Mouse (Mus musculus) urinary bladder, postnatal 25 days (tissue): ENCODE data around the gene Cog2.

Experiments used
- DNase-seq: peaks from one replicate; pipeline ENCODE4 v3.0.0; 2022; ENCODE audit warnings: low spot score

Gene Cog2

DNA sequence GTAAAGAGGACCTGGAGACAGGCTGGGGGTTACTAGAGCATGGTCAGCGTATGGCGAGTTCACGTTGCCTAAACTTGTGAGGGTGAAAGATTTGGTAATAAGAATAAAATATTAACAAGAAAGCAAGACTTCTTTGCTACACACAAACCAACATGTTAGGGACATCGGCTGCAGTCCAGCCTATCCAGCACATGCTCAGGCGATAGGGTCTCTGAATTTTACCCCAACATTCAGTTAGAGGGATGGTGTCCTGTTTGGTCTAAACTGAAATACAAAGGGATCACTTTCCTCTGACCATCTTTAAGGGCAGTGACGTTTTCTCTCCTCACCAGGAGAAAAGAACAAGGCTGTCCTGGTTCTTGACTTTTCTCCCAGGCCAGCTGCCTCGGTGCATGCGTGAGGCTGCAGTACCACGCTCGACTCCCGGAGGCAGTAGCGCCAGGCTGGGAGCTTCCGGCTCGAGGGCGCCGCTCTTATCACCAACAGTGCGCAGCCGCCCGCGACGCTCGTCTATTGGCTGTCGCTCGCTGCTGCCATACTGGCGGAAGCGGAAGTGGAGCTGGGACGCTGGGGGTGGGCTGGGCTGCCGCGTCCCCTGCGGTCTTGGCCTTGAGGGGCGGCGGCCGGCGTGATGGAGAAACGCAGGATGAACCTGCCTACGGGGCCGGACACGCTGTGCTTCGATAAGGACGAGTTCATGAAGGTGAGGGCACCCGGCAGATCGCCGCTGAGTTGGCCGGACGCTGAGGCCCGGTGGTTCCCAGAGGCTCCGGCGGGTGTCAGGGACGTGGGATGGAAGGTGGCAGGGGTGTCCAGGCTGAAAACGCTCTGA is at the start of gene Cog2:
Gene Cog2 (plus strand): TSS at position 519 of the 832 bp plus-strand sequence.
- DNase-seq, result peak; percentile 84

DNA sequence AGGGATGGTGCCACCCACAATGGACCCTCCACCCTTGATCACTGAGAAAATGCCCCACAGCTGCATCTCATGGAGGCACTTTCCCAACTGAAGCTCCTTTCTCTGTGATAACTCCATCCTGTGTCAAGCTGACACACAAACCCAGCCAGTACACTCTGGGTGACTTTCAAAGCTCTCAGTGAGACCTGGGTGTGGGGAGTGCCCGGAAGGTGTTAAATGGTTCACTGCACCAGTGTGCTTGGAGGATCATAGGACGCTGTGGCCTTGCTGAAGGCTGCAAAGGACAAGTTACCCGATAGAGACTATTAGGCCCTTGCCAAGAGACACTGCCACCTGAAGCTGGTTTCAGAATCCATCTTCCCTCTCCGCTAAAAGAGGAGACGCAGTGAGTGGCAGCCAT is 44.9 kb upstream of the Cog2 start:
- DNase-seq, result no peak

DNA sequence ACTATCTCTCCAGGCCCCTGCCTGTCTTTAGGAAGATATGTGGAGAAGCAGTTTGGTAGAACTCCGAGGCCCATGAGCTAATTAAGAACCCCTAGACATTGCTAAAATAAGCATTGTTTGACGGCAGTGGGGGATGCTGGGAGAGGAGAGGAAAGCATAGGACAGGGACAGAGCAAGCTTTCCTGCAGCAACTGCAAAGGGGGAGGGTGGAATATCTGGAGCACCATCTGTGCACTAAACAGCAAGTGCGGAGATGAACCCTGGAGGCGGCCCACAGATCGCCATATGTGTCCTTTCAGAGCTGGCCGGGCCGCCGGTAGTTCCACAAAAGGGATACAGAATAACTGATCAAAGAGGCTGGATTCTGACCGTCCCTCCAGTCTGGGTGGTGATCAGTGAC is 43.9 kb upstream of the Cog2 start:
- DNase-seq, result no peak

DNA sequence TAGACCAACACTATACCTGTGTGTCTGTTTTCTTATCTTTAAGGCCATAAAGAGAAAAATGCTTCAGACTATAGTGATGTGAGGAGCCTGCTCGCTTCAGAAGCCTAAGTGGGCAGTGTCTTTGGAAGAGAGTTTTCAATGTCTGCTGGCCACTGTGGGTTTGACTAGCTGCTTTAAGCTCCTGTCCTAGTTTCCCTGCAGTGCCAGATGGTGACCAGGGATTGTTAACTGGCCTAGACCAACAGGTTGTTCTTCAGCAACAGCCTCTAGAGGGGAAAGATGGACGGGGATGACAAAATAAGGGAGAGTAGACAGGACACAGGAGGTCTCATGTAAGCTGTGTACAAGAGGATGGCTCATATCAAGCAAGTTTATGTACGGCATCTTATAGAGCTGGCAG is 41.3 kb upstream of the Cog2 start:
- no peak for DNase-seq

DNA sequence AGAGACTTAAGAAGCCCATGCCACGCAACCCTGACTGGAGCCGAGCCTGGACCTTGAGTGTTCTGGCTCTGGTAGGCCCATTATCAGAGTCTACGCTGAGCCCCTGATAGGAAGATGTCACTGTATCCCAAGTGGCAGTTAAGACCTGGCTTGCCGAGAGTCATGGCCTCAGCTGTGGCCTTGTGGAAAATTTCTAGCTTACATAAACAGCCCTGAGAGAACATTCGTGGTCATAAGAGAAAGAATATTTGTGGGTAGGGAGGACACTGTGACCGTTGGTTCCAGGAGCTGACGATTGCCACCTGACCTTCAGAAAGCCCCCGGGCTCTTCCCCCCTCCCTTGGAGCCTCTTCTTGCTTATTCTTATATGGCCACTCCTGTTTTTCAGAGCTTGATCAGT is 40.2 kb upstream of the Cog2 start:
- DNase-seq, result no peak

DNA sequence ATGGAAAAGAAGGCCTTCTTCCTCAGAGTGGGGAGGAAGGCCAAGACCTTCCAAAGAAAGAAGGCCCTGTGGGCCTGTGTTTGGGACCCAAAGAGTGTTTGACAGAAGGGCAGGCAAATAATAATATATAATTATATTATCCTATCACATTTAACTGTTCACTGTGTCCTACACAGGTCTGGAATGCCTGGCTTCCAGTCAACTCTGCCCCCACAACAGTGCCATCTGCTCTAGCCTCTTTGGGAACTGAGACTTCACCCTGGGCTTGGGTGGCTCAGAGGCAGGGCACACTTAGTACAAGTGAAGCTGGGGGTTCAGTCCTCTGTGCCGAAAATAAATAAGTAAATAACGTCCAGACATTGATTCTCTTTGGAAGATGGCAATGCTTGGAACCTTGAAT is 37.8 kb upstream of the Cog2 start:
- no peak for DNase-seq

DNA sequence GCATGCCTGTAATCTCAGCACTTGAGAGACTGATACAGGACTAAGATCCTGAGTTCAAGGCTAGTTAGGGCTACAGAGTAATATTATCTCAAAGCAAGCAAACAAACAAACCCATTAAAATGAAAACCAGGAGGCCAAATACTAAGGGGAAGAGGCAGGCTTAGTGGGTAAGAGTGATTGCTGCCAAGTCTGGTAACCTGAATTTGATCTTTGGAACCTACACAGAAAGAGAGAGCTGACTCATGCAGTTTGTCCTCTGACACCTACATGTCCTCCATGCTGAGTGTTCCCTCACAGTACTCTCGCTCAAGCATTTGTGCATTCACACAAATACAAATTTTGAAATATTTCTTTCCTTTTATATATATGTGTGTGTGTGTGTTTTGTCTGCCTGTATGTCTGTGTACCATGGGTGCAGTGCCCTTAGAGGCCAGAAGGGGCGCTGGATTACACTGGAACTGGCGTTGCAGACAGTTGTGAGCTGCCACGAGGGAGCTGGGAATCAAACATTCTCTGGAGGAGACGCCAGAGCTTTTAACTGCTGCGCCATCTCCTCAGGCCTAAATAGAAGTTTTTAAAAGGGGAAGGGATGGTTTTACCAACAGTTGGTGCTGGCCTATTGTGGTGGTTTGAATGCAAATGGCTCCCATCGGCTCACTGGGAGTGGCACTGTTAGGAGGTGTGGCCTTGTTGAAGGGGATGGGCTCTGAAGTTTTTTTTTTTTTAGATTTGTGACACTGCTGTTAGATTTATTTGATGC is 37.0 kb upstream of the Cog2 start:
- no peak for DNase-seq

DNA sequence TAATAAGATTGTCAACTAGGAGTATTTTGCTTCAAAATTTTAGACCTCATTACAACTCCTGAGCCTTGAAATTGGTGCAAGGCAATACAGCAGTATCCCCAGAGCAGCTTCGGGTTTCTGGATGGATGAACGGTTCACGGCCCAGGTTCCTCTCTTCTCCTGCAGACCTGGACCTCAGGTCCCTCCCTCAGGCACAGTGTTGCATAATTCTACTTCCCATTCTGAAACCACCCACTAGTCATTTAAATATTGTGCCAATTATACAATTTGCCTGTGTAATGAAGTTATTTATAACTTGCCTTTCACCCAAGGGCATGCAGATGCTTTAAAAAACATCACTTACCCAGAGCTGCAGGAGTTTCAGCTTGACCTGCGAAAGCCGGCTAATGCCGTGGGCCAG is 31.3 kb upstream of the Cog2 start:
- no peak for DNase-seq

DNA sequence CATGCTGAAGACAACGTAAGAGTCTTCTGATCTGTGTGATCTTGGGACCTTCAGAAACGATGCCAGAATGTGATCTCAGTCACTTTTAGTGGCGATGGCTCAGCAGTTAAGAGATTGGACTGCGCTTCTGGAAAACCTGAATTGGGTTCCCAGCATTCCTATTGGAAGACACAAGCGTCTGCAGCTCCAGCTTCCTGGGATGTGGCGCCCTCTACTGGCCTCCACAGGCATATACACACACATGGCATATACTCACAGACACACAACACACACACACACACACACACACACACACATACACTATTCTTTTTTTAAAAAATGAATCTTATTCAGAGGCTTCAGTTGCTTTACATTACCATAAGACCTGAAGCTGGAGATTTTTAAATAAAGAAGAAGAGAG is 30.8 kb upstream of the Cog2 start:
- no peak for DNase-seq

DNA sequence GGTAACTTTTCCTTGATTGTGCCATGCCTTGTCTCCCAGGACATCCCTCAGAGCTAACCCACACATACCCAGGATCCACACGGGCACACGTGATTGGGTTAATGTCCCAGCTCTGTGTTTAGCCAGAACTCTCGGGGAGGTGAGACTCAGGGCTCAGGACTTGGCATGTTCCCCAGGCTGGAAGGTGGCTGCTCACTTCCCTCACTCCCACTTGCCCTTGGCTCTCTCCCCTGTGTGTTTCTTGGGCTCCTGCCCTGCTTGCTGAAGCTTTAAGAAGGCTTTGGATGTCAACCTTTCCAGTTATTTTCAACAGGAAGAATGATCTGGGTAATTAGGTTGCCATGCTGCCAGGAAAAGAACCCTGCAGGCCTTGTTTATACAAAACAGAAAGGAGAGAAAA is 26.2 kb upstream of the Cog2 start:
- no peak for DNase-seq

DNA sequence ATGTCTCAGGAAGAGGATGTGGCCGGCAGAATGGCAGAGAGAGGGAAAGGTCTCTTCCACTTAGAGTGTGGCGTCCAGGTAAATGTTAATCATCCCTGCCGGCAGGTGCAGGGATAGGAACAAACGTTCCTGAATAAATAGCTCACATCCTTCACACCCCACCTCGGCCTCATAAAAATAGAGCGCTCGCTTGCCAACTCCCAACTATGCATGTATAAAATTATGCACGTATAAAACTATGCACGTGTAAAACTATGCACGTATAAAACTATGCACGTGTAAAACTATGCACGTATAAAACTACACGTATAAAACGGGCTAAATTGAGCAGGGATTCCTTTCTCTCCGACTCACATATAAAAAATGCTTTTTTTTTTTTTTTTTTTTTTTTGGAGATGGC is 25.6 kb upstream of the Cog2 start:
- DNase-seq, result no peak

DNA sequence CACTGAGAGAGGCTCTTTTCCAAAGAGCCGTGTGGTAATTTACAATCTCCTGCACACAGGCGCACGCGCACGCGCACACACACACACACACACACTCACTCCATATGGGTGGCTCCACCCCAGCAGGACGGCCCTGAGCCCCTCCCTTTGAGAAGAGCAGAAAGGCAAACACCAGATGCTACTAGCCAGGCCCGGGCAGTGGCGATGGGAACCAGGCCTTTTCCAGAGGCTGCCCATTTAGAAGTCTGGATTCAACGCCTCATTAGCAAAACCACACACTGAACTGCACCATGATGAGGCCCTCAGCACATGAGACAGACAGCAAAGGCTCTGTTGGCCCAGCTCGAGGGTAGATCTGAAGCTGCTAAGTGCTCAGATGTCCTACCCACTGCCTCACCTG is 24.9 kb upstream of the Cog2 start:
- DNase-seq, result no peak

DNA sequence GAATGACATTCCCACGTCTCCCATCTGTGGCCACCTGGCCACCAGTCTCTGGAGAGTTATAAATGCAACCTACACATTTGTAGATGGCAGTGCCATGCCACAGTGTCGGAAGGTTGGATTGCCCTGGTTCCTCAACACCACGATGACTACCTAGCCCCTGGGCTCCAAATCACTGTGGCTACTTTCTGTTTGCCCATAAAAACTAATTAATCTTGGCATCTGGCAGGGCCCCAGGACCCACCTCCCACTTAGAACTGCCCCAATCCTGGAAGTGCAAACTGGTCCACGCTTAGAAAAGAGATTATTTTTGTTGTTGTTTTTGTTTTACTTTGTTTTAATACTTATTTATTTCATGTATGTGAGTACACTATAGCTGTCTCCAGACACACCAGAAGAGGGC is 24.3 kb upstream of the Cog2 start:
- no peak for DNase-seq

DNA sequence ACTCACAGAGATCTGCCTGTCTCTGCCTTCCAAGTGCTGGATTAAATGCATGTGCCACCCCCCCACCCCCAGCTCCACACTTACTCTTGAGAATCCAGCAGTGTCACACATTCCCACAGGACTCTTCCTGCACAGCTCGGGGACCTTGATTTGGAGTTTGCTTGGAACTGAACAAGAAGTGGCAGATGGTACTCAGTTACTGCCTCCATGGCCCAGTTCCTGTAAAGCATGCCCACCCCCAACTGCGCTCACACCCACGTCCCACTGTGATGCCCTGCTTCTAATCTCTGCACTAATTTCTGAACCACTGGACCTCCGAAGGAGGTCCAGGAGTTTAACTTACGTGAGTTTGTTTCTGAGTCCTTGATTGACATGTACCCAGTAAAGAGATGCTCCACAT is 23.7 kb upstream of the Cog2 start:
- DNase-seq, result no peak

DNA sequence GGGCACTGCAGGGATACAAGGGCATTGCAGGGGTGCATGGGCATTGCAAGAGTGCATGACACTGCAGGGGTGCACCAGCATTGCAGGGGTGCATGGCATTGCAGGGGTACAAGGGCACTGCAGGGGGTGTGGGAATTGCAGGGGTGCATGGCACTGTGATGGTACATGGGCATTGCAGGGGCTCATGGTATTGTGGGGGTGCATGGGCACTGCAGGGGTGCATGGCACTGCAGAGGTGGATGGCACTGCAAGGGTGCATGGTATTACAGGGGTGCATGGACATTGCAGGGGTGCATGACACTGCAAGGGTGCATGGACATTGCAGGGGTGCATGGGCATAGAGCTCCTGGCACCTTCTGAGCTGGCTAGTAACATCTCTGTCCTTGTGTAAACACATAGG is 22.2 kb upstream of the Cog2 start:
- DNase-seq, result no peak

DNA sequence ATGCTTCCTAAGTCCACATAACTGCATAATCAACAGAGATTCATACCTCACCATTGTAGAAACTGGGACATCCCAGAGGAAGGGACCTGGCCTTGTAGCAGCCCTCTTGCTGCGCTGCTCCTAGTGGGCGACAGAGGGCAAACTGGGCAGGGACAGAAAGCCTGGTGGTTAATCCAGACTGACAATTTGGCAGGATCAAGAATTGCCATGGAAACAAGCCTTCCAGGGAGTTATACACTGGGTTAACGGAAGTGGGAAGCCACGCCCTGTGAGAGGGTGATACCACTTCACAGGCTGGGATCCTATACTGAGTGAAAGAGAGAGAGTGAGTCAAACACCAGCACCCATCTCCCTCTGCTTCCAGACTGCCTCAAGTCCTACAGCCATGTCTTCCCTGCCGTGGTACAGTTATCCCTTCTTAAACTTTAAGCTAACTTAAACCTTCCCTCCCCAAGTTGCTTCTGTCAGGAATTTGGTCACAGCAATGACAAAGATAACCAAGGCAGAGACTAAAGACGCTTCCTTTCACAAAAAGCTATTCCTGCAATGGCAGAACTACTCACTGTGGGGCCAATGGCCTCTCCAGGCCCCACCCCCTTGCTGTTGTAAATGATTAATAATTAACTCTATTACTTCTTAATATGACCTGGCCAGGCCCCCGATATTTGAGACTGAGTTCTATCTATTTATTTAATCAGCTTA is 21.2 kb upstream of the Cog2 start:
- DNase-seq, result no peak

DNA sequence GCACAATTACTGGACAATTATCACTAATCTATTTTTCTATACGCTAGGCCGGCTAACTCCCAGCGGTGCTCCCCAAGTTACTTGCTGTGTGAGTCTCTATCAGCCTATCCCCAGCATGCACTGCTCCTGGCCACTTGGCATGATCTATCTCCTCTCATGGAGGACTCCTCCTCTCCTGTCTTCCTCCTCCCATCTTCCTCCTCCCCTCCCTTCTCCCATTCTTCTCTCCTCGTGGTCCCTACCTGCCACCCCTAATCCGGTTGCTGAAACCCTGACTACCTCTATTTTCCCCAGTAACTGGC is 20.7 kb upstream of the Cog2 start:
- DNase-seq, result no peak

DNA sequence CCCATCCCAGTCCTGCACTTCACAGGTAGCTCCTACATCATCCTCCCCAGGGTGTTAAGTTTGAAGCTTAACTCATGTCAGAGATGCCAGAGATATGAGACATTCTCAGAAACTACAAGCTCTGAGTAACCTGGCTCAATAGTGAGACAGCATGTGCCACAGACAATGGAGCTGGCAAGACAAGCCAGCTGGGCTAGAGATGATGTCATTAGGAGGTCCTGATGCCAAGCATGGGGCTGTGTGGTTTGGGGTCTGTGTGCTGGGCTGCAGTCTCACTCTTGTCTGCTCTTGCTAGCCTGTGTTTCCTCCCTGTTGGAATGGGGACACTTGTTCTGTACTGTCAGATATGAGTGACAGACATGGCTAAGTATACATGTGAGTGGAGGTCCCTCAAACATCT is 14.9 kb upstream of the Cog2 start:
- DNase-seq, result no peak

DNA sequence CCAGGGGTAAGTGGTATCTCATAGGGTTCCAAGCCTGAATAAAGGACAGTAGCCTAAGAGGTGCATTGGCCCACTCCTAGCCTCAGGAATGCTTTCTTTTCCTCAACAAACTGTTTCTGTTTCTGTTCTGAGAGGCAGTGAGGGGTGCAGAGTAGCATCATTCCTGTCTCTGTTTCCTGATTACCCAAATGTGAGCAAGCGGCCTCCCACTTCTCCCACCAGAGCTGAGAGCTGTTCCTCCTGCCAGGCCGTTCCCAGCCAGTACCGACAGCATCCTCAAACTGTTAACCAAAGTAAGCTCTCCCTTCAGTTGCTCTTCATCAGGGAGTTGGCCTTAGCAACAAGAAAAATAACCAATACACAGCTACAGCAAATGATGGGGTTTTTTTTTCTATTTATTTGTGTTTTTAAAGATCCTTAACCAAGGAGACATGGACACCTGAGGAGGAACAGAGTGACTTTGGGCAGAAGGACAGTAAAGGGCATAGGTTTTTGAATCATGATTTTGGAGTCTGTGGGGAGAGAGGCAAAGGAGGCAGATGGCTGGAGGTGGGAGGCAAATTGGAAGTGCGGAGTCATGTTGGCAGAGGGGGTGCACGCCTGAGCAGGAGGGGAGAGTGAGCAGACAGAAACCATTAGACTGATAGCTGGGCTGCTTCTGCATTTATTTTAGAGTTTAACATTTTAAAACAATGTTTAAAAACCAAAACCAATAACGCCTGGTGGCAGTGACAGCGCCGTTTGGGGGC is 12.8 kb upstream of the Cog2 start:
- DNase-seq, result no peak

DNA sequence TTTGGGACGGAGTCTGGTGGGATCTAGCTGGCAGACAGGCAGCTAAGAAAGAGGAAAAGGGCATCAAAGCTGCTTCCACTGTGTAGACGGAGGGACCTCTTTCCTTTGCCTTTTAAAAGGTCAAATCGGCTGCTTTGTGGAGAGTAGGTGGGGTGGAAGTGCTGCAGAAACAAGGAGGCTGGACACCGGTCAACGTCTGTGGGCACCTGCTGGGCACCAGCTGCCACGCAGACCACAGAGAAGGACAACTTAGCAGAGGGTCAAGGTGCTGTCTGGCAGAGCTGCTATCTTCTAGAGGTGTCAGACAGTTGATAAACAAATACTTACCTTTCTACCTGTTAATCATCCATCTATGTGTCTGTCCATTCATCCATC is 12.3 kb upstream of the Cog2 start:
- no peak for DNase-seq

DNA sequence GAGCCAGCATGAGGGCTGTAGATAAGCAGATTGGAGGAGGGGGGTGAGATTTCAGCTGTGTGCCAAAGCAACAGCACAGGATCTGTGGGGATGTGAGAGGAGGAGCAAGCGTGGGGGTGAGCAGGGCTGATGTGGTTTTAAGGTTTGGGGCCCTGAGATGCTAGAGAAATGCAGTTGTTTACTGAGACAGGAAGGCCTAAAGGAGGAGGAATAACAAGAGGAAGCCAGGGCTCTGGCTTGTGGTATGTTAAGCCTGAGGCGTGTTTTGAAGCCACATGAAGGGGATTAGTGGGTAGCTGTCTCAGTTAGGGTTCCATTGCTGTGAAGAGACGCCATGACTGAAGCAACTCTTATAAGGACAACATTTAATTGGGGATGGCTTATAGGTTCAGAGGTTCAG is 11.4 kb upstream of the Cog2 start:
- no peak for DNase-seq

DNA sequence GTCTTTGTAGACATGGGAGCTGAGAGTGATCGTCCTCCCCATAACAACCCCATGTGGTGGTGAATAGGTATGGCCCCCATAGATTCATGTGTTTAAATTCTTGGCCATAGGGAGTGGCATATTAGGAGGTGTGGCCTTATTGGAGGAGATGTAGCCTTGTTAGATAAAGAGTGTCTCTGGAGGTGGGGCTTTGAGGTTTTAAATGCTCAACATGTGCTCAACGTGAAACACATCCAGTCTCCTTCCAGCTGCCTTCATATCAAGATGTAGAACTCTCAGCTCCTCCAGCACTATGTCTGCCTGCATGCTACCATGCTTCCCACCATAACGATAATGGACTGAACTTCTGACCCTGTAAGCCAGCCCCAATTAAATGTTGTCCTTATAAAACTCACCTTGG is 4.5 kb upstream of the Cog2 start:
- no peak for DNase-seq

DNA sequence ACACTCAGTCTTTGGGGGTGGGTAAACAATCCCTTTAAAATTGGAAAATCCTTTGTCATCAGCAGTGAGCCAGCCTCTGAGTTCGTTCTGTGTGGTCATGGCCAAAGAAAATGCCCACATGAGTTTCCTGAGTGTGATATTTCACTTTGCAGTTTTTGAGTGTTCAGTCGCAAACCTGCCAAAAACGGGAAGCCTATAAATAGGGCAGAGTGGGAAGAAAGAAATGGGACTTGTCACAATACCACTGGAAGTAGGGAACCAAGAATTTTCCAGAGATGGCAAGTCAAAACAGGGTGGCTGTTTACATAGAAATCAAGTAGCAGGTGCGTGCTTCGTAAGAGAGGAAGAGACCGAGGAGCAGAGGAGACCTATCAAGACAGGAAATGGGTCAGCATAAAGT is 4.0 kb upstream of the Cog2 start:
- no peak for DNase-seq
